ENCODE assay signal across 9 mouse cellular contexts in the genomic region with DNA sequence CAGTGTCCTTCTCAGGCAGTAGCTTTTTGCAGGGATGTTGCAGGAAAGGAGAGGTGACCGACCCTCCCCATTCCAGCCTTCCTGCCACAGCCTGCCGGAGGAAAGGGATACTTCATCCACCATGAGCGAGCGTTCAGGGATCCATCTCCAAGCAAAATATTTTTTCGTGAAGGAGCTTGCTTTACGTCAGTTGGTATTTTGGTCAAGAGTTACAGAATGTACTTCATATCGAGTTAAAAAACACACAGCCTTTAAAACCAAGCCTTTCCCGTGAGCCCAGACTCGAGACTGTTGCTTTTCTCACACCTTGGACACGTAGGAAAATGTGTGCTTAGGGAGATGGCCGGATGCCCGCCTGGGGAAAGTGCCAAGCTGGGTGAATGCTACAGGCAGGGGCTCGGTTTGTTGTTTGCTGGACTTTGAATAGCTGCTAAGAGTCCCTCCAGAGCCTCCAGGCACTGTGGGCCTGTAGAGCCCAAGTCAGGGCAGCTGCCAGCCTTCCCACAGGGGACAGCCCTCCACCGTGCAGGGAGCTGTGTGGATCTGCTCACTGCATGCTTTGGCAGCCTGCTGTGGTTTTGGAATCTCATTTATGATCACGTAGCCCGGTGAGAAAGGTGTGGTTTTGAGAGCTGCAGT. TPM values are rescaled to one million over a fixed set of nuclear protein-coding genes. Genes with fewer than 3 reads are reported as not detected.
A peak's percentile ranks its signal among the peaks of the same experiment; 100 is the strongest.
DNase-seq lines count a peak whose midpoint lies in the region; ATAC-seq lines count a peak whose summit lies in the region.
"Had no signal": no experiment of that assay in that cellular context is flagged by ENCODE, and none has a peak within 500 bp of the region (broad histone marks: within the 10 kb centered on the region; RNA-seq: fewer than 3 reads in every experiment).

No protein-coding gene starts in this region.

- no peak overlapping the region for H3K4me2 ChIP-seq in kidney, embryonic 15.5 days

- DNase-seq in adrenal gland, adult (ENCODE audit: inconsistent age in 2 of 2, low spot score in 1 of 2): peak; percentile 16 to 72
- DNase-seq in adrenal gland, adult 8-10 months: no peak
- peak; percentile 55 to 82 for DNase-seq in cerebellum, postnatal 4 days (ENCODE audit: low spot score in 2 of 2)
- peak; percentile 92 to 95 for DNase-seq in heart, adult 18-20 months
- no peak for DNase-seq in limb, embryonic 10.5 days (ENCODE audit: low spot score)
- peak; percentile 84 for DNase-seq in right cerebral cortex, adult 18-20 months

- peak overlapping the region; percentile 77 for H3K27ac ChIP-seq in kidney, embryonic 15.5 days
- H3K27ac ChIP-seq in limb, embryonic 10.5 days: peak overlapping the region; percentile 19; the same call in 1 of the 2 replicates

- H3K4me3 ChIP-seq in kidney, embryonic 15.5 days (replicated peaks): no peak overlapping the region
- no peak overlapping the region for H3K4me3 ChIP-seq in limb, embryonic 10.5 days
- H3K4me3 ChIP-seq: erythroblast, embryonic 14.5 days had no signal

- H3K4me1 ChIP-seq in kidney, embryonic 15.5 days: peaks cover 39% of the 10 kb centered on the region
- peaks cover 14% of the 10 kb centered on the region for H3K4me1 ChIP-seq in limb, embryonic 10.5 days

- WGBS in kidney, embryonic 15.5 days: 57% methylated on average over 16 of the region's 16 CpGs
- WGBS in limb, embryonic 10.5 days: 77% methylated on average over 16 of the region's 16 CpGs

- no peaks in the 10 kb centered on the region for H3K27me3 ChIP-seq in kidney, embryonic 15.5 days
- no peaks in the 10 kb centered on the region for H3K27me3 ChIP-seq in limb, embryonic 10.5 days (ENCODE audit: low read depth, poor library complexity, severe bottlenecking)

- no peak for ATAC-seq in kidney, embryonic 15.5 days (replicated peaks; ENCODE audit: low FRiP score)
- no peak for ATAC-seq in activated CD4-positive, CD25-positive, alpha-beta regulatory T cell, adult 4 months

- no peak overlapping the region for H3K9ac ChIP-seq in kidney, embryonic 15.5 days

- no peaks in the 10 kb centered on the region for H3K9me3 ChIP-seq in kidney, embryonic 15.5 days (replicated peaks)
- no peaks in the 10 kb centered on the region for H3K9me3 ChIP-seq in limb, embryonic 10.5 days (replicated peaks)

- no peaks in the 10 kb centered on the region for H3K36me3 ChIP-seq in kidney, embryonic 15.5 days
- no peaks in the 10 kb centered on the region for H3K36me3 ChIP-seq in limb, embryonic 10.5 days

RNA-seq across cellular contexts. Expression of gene Aldh1l1, which starts 20.6 kb away (rescaled TPM):
- 100 to 1,000 TPM; 137 to 222 (median 182) TPM for total RNA-seq in adrenal gland, adult 8-10 months (2022)
- 1 to 10 TPM; 1.7 to 4.9 TPM for total RNA-seq in heart, adult 18-20 months (2021)
- polyA plus RNA-seq in kidney, embryonic 15.5 days (2015; fragmentation: Nextera tagmentation; extraction: Ambion mirVana): 11.2 and 13.8 TPM in 2 replicates
- polyA plus RNA-seq in limb, embryonic 10.5 days (2016; fragmentation: Nextera tagmentation; extraction: Ambion mirVana): 1.6 and 1.7 TPM in 2 replicates
- 1 to 10 TPM in 1 of 2 experiments, under 1 TPM in 1; 0.44 to 1.7 TPM for polyA plus RNA-seq in activated CD4-positive, CD25-positive, alpha-beta regulatory T cell, adult 4 months (2017; shearing (Covaris generic))
- polyA plus RNA-seq: erythroblast, embryonic 14.5 days had no signal

RNA-seq across cellular contexts. Expression of gene Klf15, which starts 44.4 kb away (rescaled TPM):
- 10 to 100 TPM; 18.3 to 30.6 (median 27.6) TPM for total RNA-seq in adrenal gland, adult 8-10 months (2022)
- 10 to 100 TPM; 70.9 to 89.8 TPM for total RNA-seq in heart, adult 18-20 months (2021)
- polyA plus RNA-seq in kidney, embryonic 15.5 days (2015; fragmentation: Nextera tagmentation; extraction: Ambion mirVana): 11.7 and 12.6 TPM in 2 replicates
- 4.3 and 7.5 TPM in 2 replicates for polyA plus RNA-seq in limb, embryonic 10.5 days (2016; fragmentation: Nextera tagmentation; extraction: Ambion mirVana)
- not detected for polyA plus RNA-seq in activated CD4-positive, CD25-positive, alpha-beta regulatory T cell, adult 4 months (2017; shearing (Covaris generic))
- polyA plus RNA-seq: erythroblast, embryonic 14.5 days had no signal

Comparison
In these comparisons a context has a peak if more than half of its experiments do, and no peak if none do; other contexts are left out.
1. DNase-seq: peak in adrenal gland, adult (2 of 2), cerebellum, postnatal 4 days (2 of 2), heart, adult 18-20 months (2 of 2) and right cerebral cortex, adult 18-20 months (single experiment); none in adrenal gland, adult 8-10 months (single experiment) and limb, embryonic 10.5 days (single experiment).